Mouse (Mus musculus) thymus, adult 18-20 months (tissue): Measurements from ENCODE around the gene Auh.

Experiments used
- DNase-seq, 2 experiments: peaks; one replicate each; pipeline ENCODE4 v3.0.0; 2022; ENCODE audit warnings: mixed read lengths in 2 of 2

Gene Auh

GRCm38 (mm10) chr13:52921065-52921825 lies 8.2 kb downstream of the Auh start:
- no peak for DNase-seq

DNA sequence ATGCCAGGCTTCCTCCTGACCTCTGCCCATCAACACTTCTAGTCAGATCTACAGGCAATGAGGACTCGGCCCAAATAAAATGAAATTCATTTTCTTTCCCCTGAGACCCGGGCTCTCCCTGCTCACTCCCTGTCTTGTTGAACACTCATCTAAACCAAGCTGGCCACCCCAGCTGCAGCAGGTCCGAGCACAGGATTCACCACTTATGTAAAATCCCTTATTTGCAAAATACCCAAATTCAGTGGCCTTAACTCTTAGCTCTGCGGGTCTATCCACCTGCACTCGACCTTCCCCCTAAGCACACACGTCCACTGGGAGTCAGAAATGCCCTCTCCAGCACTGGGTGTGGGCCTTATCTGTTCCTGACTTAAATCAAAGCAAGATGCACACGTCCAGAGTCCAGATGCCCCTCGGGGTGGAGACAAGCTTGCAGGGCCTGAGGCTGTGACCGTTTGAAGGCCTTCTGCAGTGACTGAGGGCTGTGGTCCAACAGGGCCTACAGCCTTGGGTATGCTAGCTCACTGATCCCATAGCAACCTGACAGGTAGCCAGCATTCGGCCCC lies 9.6 kb downstream of the Auh start:
- no peak for DNase-seq

GRCm38 (mm10) chr13:52918333-52918732 lies 11.1 kb downstream of the Auh start:
- no peak for DNase-seq

GRCm38 (mm10) chr13:52914591-52915110 lies 14.8 kb downstream of the Auh start:
- no peak for DNase-seq

- DNase-seq, result no peak
These were observed 15.6 kb downstream of the Auh start for GRCm38 (mm10) chr13:52913926-52914325.

DNA sequence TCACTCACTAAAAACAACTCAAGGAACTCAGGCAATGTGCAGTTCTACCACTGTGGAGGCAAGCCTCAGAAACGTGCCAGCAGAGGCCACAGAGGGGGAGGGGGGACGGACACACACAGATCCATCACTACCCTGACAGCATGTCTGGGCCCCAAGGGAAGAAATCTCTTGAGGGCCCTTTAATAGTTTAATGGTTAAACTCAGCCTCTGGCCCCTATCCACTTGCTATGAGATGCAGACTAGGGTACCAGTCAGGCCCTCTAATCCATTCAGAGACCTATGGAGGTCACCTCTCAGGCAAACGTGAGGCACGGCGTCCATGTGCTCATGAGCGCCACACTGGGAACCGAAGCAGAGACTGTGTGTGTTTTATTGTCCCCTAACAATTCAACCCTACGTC lies 17.0 kb downstream of the Auh start:
- no peak for DNase-seq

- DNase-seq, result no peak
These were observed 18.2 kb downstream of the Auh start for GRCm38 (mm10) chr13:52911259-52911658.

DNA sequence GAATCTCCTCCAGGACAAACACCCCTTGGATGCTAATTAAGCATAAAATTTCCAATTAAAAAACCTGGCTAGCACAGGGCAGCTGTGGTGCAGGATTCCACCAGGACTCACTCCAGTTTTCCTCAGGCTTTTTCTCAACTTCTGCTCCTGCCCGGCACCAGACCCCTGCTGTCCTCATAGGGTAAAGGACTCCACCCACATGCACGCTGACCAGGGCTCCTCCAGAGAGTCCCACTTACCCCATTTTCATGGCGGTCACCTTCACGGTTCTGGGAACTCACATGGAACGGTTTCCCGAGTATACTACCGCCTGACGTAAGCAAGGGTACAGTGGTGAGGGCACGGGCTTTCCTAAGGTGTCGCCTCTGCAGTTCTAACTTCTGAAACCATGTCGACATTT lies 23.2 kb downstream of the Auh start:
- no peak for DNase-seq

DNA sequence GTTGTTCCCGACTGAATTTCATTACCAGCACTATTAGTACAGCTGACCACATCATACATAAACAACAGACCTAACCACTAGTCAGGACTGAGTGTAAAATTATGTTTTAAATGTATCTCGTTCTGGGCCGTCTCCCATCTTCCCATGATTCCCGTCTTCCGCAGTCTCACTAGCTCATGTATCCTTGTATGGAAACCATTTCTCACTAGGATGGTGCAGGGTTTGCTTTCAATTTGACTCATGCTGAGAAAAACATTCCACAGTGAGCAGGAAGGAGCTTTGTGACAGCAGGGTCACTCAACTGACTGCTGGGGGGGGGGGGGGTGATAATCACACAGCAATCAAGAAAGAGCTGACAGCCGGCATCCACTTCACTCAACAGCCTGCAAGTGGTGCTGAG lies 25.3 kb downstream of the Auh start:
- no peak for DNase-seq

DNA sequence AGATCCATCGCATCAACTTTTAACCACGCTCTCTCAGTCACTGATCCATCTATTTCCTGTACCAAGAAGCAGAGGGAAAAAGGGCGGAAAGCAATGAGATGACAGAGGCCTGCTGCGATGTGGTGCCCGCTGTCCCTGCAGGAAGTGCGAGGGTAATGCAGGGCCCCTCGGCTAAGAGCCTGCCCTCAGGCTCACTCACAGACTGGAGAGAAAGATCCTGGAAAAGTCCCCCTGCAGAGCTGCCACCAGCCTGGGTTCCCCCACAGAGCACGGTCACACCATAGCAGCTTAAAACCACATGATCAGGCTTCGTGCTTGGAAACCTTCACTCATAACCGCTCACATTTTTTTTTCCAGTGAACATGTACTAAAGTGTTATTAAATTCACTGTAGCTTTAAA lies 25.7 kb downstream of the Auh start:
- DNase-seq, result no peak

DNA sequence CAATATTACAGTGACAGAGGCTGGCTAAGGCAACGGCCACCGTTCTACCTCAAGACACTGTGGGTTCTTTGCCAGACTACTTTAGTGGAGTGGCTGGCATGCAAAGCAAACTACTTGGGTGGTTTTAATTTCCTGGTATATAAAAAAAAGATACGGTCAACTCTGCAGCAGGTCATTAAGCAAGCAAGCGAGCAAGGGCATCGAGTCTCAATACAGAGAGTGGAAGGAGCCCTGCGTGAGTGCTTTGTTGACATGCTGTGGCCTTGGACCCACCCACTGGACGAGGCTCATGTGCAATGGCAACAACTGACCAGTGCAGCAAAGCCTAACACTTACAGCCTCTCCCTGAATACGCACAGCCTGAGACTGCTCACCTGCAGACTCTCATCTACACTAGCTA lies 27.0 kb downstream of the Auh start:
- no peak for DNase-seq

- DNase-seq, result peak; percentile 30 to 49
These were observed 29.8 kb downstream of the Auh start for GRCm38 (mm10) chr13:52899664-52900063.

GRCm38 (mm10) chr13:52897806-52898205 lies 31.7 kb downstream of the Auh start:
- DNase-seq, result no peak

DNA sequence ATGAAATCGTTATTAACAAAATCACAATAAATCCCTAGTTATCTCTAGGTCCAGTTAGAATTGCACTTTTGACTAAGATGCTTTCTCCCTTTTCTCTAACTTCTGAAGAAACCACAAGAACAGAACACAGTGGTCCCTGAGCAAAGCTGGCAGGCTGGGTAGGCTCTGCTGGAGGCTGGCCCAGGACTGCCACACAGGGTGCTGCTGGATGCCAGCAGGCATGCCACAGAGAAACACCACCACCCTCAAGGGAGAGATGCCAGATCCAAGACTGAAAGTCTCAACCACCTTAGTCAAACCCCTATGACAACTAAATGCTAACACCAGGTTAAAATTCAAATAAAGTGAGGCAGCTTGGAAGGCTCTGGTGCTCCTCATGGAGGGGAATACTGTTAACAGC lies 36.7 kb downstream of the Auh start:
- no peak for DNase-seq

DNA sequence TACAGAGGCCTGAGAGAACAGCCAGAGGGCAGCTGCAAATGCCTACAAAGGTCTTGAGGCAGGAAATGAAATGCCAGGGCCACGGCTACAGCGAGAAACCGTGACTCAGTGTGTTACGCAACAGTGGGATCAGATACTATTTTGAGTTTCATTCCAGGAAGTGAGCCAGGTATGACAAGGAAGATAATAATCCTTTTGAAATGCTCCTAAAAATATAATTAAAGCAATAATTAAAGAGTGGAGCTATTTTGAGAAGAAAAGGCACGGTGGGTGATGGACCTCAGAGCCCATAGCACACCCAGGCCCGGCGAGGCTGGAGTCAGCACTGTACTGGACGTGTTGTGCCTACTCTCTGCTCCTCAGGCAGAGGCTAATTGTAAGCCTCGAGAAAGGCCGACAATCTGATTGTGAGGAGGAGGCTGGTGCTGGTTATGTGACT lies 37.4 kb downstream of the Auh start:
- no peak for DNase-seq

- no peak for DNase-seq
These were observed 39.2 kb downstream of the Auh start for GRCm38 (mm10) chr13:52890313-52890712.

DNA sequence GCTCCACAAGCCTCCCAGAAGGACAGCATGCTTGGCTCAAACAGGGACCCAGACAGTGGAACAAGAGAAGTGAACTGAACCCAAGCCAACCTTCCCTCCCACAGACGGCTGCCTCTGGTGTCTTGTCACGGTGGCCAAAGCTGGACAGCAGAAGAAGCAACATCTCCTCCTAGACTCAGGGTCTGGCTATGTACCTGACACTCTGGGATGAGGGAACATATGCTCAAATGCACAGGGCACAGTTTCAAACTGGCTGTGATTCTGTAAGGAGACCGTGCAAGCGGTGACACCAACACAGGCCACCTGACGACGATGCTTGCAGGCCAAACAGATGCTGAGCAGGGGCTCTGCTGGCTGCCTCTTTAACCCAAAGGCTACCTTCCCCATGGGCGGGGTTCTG lies 42.7 kb downstream of the Auh start:
- DNase-seq, result no peak

- no peak for DNase-seq
These were observed 45.5 kb downstream of the Auh start for GRCm38 (mm10) chr13:52883960-52884326.

GRCm38 (mm10) chr13:52883084-52883959 lies 46.2 kb downstream of the Auh start:
- no peak for DNase-seq

- no peak for DNase-seq
These were observed 49.1 kb downstream of the Auh start for GRCm38 (mm10) chr13:52880386-52880785.

DNA sequence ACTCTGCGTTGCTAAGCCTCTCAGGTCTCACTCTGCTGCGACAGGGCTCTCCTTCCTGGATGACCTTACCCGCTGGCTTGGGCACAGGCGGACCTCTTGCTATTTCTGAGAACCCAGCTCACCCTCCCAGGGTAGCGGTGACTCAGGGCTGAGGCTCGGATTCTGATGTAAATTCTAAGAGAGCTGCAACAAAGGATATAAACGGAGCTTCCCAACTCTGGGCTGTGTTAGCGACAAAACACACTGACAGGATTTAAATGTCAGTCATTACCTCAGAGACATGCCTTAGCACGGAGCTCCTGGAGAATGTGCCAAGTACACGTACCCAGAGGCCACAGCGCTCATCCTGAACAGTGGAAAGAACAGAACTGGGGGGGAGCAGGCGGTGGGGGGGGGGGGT lies 49.6 kb downstream of the Auh start:
- DNase-seq, result no peak

DNA sequence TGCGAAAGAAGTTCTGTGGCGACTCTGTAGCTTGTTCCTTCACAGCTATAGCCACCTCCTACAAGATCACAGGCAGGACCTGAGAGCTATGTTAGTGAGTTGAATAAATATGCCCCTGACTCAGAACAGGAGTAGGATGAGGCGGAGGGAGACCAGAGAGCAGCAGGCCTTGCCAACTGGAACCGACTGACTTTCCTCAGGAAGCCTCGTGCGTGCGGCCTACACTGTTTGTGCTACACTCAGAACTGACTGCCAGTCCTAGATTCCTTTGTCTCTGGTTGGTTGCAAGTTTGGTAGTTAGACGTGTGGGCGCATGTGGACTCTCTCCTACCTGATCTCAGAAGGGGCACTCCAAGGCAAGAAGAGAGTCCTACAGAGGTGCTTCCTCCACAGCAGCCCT lies 50.2 kb downstream of the Auh start:
- DNase-seq, result no peak

DNA sequence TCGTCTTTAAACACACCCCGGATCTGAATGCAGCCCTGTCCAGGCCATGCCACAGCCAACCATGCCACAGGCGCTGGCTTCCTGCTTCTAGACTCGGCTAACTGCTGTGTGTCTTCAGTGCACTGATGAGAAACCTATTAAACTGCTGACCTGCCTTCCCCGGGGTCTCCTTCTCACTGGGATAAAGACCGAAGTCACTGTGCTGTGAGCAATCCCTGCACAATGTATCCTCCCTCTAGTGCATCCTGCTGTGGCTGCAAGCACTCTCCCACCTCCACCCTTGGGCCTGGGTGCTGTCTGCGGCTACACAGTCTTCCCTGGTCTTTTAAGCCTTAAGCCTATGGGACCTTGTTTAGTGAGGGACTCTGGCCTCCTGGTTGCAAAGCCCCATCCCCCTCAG lies 50.7 kb downstream of the Auh start:
- DNase-seq, result no peak
